Mouse (Mus musculus): ENCODE results near the gene Gm3194. TPM values are rescaled to one million over a fixed set of nuclear protein-coding genes. Genes with fewer than 3 reads are reported as not detected.

The Gm3194 gene
- 0.44 TPM for polyA plus RNA-seq (2015; fragmentation: Illumina TruSeq; extraction: RNeasy Lipid Tissue Mini Kit (QIAGEN cat#74804); ENCODE audit: insufficient read depth, low replicate concordance)

DNA sequence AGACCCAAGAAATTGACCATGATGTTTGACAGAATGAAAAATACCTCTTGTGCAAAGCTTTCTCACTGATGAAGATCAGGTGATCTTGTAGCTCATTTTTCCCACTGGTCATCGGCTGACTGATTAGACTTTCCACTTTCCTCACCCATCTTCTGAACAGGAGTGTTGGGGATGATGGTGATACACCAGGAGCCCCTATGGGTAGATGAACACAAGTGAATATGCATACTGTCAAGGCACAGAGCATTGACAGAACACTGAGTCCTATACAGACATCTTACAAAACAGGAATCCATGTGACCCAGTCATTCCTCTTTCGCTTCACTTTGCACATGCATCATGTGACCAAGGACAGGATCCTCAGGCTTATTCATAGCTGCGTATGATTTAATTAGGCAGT lies at the start of gene Gm3194:
TSS of gene Gm3194 (minus strand) at position 101 of the 400 bp plus-strand sequence.

GRCm38 (mm10) chr14:5501374-5501773 lies 46.1 kb upstream of the Gm3194 start, which contains the start of gene Gm3488:
Gm3488 (plus strand) TSS chr14:5501674.

DNA sequence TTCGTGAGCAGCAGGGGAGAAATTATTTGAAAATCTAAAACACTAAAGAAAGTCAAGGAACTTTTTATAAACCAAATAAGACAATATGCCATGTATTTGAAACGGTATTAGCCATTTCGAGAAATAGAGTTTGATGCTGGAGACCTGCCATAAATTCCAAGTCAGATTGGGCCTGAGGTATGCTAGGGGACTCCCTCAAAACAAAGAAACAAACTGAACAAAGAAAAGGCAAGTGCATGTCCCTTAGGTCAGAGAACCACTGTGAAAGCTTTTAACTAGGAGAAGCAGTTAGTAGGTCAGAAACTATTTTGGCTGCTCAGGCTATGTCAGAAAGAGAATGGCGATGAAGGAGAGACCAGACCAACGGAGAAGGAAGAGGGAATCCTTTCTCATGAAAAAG lies 28.6 kb upstream of the Gm3194 start, which contains the start of gene Gm3187:
TSS of gene Gm3187 (plus strand) at position 301 of the 400 bp plus-strand sequence.

GRCm38 (mm10) chr14:5477730-5478129 lies 22.5 kb upstream of the Gm3194 start, which contains the start of gene Gm8246:
Gm8246 (minus strand) TSS chr14:5477830.

DNA sequence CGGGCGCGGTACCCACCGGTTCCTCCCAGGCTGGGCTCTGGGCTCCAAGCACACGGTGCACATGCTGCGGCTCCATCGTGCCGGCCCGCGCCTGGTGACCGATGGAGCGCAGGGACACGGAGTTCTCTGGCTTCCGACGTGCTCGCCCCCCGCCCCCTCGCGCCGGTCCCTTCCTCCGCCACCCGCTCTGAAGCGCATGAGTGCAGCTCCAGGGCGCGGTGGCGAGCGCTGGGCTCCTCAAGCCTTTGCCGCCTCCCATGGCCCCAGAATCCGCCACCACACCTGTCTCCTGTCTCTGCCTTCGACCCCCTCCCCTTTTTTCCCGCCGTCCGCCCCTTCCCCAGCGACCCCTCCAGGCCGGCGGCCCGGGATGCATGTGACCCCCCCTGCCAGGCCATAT lies 66.3 kb downstream of the Gm3194 start, which contains the start of gene Gm3500:
TSS of gene Gm3500 (minus strand) at position 101 of the 400 bp plus-strand sequence.

Other genes starting within 250 kb of the Gm3194 start
- not detected for gene Gm3526, start 194.9 kb downstream of the Gm3194 start, polyA plus RNA-seq (2015; fragmentation: Illumina TruSeq; extraction: RNeasy Lipid Tissue Mini Kit (QIAGEN cat#74804); ENCODE audit: insufficient read depth, low replicate concordance)
- gene Gm3542, start 120.5 kb downstream of the Gm3194 start, polyA plus RNA-seq (2015; fragmentation: Illumina TruSeq; extraction: RNeasy Lipid Tissue Mini Kit (QIAGEN cat#74804); ENCODE audit: insufficient read depth, low replicate concordance) = not detected
- 0.81 TPM for gene Gm3500, start 66.4 kb downstream of the Gm3194 start, polyA plus RNA-seq (2015; fragmentation: Illumina TruSeq; extraction: RNeasy Lipid Tissue Mini Kit (QIAGEN cat#74804); ENCODE audit: insufficient read depth, low replicate concordance)
- not detected for gene Gm8246, start 22.4 kb upstream of the Gm3194 start, polyA plus RNA-seq (2015; fragmentation: Illumina TruSeq; extraction: RNeasy Lipid Tissue Mini Kit (QIAGEN cat#74804); ENCODE audit: insufficient read depth, low replicate concordance)
- not detected for gene Gm3187, start 28.7 kb upstream of the Gm3194 start, polyA plus RNA-seq (2015; fragmentation: Illumina TruSeq; extraction: RNeasy Lipid Tissue Mini Kit (QIAGEN cat#74804); ENCODE audit: insufficient read depth, low replicate concordance)
- 0.66 TPM for gene Gm3488, start 46.2 kb upstream of the Gm3194 start, polyA plus RNA-seq (2015; fragmentation: Illumina TruSeq; extraction: RNeasy Lipid Tissue Mini Kit (QIAGEN cat#74804); ENCODE audit: insufficient read depth, low replicate concordance)
- gene Gm3532, start 83.0 kb upstream of the Gm3194 start, polyA plus RNA-seq (2015; fragmentation: Illumina TruSeq; extraction: RNeasy Lipid Tissue Mini Kit (QIAGEN cat#74804); ENCODE audit: insufficient read depth, low replicate concordance) = not detected
- not detected for gene Gm8265, start 177.6 kb upstream of the Gm3194 start, polyA plus RNA-seq (2015; fragmentation: Illumina TruSeq; extraction: RNeasy Lipid Tissue Mini Kit (QIAGEN cat#74804); ENCODE audit: insufficient read depth, low replicate concordance)
- gene Gm9603, start 232.0 kb upstream of the Gm3194 start, polyA plus RNA-seq (2015; fragmentation: Illumina TruSeq; extraction: RNeasy Lipid Tissue Mini Kit (QIAGEN cat#74804); ENCODE audit: insufficient read depth, low replicate concordance) = not detected

All from spleen, adult 10 weeks (tissue).